Mouse (Mus musculus) limb, embryonic 14.5 days (tissue): Measurements from ENCODE around the gene Serping1. TPM values are rescaled to one million over a fixed set of nuclear protein-coding genes. Genes with fewer than 3 reads are reported as not detected.

Experiments
- ATAC-seq: fragments of 200-750 bp; cut with Nextera tagmentation; 2 replicates; pipeline ENCODE4 v1.8.0; 2017; ENCODE audit warnings: low read depth, moderate number of reproducible peaks, moderate TSS enrichment; ENCODE audit not compliant: low FRiP score
- DNase-seq: peaks from one replicate; pipeline ENCODE4 v3.0.0-alpha.2; 2015; ENCODE audit warnings: low spot score
- H3K27ac ChIP-seq: fragments of 300-500 bp; sonication (generic); replicated peaks from 2 replicates; pipeline ENCODE4 v1.5.1; 2014; ENCODE audit warnings: low read depth, mild to moderate bottlenecking, low read length, moderate library complexity, mixed read lengths
- H3K27me3 ChIP-seq: fragments of 300-500 bp; sonication (generic); 2 replicates; pipeline ENCODE4 v1.6.1; 2014; ENCODE audit warnings: low read length, mixed read lengths; ENCODE audit not compliant: control insufficient read depth, insufficient read depth
- H3K36me3 ChIP-seq: fragments of 300-500 bp; sonication (generic); 2 replicates; pipeline ENCODE4 v1.6.1; 2014; ENCODE audit warnings: mild to moderate bottlenecking, low read length, moderate library complexity, mixed read lengths; ENCODE audit not compliant: control insufficient read depth, insufficient read depth
- H3K4me1 ChIP-seq: fragments of 300-500 bp; sonication (generic); 2 replicates; pipeline ENCODE4 v1.6.1; 2014; ENCODE audit warnings: antibody characterized with exemption, low read length, mixed read lengths; ENCODE audit not compliant: control insufficient read depth, insufficient read depth
- H3K4me2 ChIP-seq: fragments of 300-500 bp; sonication (generic); replicated peaks from 2 replicates; pipeline ENCODE4 v1.6.1; 2014; ENCODE audit warnings: low read depth, mild to moderate bottlenecking, low read length, moderate library complexity; ENCODE audit not compliant: severe bottlenecking
- H3K4me3 ChIP-seq: fragments of 300-500 bp; sonication (generic); replicated peaks from 2 replicates; pipeline ENCODE4 v1.5.1; 2014; ENCODE audit warnings: low read length
- H3K9ac ChIP-seq: fragments of 300-500 bp; sonication (generic); 2 replicates; pipeline ENCODE4 v1.6.1; 2014; ENCODE audit warnings: mild to moderate bottlenecking, low read depth, low read length, moderate library complexity; ENCODE audit not compliant: severe bottlenecking
- H3K9me3 ChIP-seq: fragments of 300-500 bp; sonication (generic); 2 replicates; pipeline ENCODE4 v1.6.1; 2016; ENCODE audit warnings: low read length; ENCODE audit not compliant: control insufficient read depth
- POLR2A ChIP-seq: fragments of 200-500 bp; IDR thresholded peaks from 2 replicates; pipeline ENCODE4 v1.8.0; 2012; ENCODE audit warnings: inconsistent platforms, mild to moderate bottlenecking, moderate library complexity, borderline replicate concordance; ENCODE audit not compliant: insufficient read depth, insufficient read length; ENCODE audit errors: extremely low read depth
- WGBS: fragments of 180-500 bp; shearing (Covaris S2); extraction: QIAGEN DNeasy Blood & Tissue Kit; methylation state at CpG from one replicate; pipeline ENCODE4 v1.1.7; 2014; 5-methylcytosine and 5-hydroxymethylcytosine counted together
- polyA plus RNA-seq, 2 experiments: library from polyadenylated mRNA; depleted of rRNA in 1 of 2; stranded (reverse) in 1 of 2; unstranded in 1 of 2; fragments of >200 nt; fragmentation: Nextera tagmentation in 1 of 2; extraction: Ambion mirVana in 1 of 2; gene quantifications; 2 replicates each; pipeline versions ENCODE4 v1.2.1 to v1.2.3; 2012 to 2014

The Serping1 gene
- polyA plus RNA-seq, 2 experiments, result 38.9 to 44.1 TPM

- Histone ChIP-seq H3K27ac (peak overlapping the region; percentile 100), H3K4me3 (peak overlapping the region; percentile 94), H3K9ac (peak overlapping the region; percentile 99), H3K4me1 (peaks cover 28% of the 10 kb centered on the region), H3K27me3 (no peaks in the 10 kb centered on the region), H3K4me2 (peak overlapping the region; percentile 86), H3K9me3 (no peaks in the 10 kb centered on the region), H3K36me3 (peaks cover 19% of the 10 kb centered on the region)
- ATAC-seq (peak; percentile 19; the same call in 1 of the 2 replicates), DNase-seq (peak; percentile 54)
- TF ChIP-seq POLR2A, result no peak
- 0% methylated on average over 10 of the region's 10 CpGs for WGBS
Observed at GRCm38 (mm10) chr2:84744126-84744525, 31.1 kb downstream of the Serping1 start.

GRCm38 (mm10) chr2:84743561-84743960 is 31.7 kb downstream of the Serping1 start, which contains the start of gene Gm19426:
Gene Gm19426 (minus strand): TSS chr2:84743655.
- peaks cover 34% of the 10 kb centered on the region for H3K4me1 ChIP-seq

GRCm38 (mm10) chr2:84742451-84743283 is 32.6 kb downstream of the Serping1 start:
- ATAC-seq (peak; percentile 64), DNase-seq (peak; percentile 92)
- H3K4me1 ChIP-seq, result peaks cover 42% of the 10 kb centered on the region
- H3K27ac ChIP-seq, result peak overlapping the region; percentile 100
- 0 out of 2 replicates have a peak, but pooled peaks have one; percentile 73 for TF ChIP-seq POLR2A
- peaks cover 19% of the 10 kb centered on the region for H3K36me3 ChIP-seq
- no peaks in the 10 kb centered on the region for H3K9me3 ChIP-seq
- peak overlapping the region; percentile 99 for H3K9ac ChIP-seq
- WGBS, result under 1% methylated on average over 25 of the region's 26 CpGs
- H3K4me2 ChIP-seq, result peak overlapping the region; percentile 86
- H3K4me3 ChIP-seq, result peak overlapping the region; percentile 94
- H3K27me3 ChIP-seq, result no peaks in the 10 kb centered on the region

More at GRCm38 (mm10) chr2:84743561-84743960, 31.7 kb downstream of the Serping1 start, which contains the start of gene Gm19426:
- peak within 1 kb of the TSS; percentile 99 for H3K9ac ChIP-seq
- peak; percentile 98 for DNase-seq
- H3K27ac ChIP-seq, result peak within 1 kb of the TSS; percentile 100
- ATAC-seq, result peak; percentile 93
- no peaks in the 10 kb centered on the region for H3K27me3 ChIP-seq
- H3K4me3 ChIP-seq, result peak within 1 kb of the TSS; percentile 94
- peak within 1 kb of the TSS; percentile 86 for H3K4me2 ChIP-seq
- peak; percentile 89; the same call in 1 of the 2 replicates for TF ChIP-seq POLR2A
- peaks cover 19% of the 10 kb centered on the region for H3K36me3 ChIP-seq
- 1% methylated on average over 25 of the region's 25 CpGs for WGBS
- no peaks in the 10 kb centered on the region for H3K9me3 ChIP-seq

GRCm38 (mm10) chr2:84741841-84742450 is 33.3 kb downstream of the Serping1 start:
- peak overlapping the region; percentile 86 for H3K4me2 ChIP-seq
- no peak for TF ChIP-seq POLR2A
- H3K27ac ChIP-seq, result peak overlapping the region; percentile 100
- H3K27me3 ChIP-seq, result no peaks in the 10 kb centered on the region
- peaks cover 49% of the 10 kb centered on the region for H3K4me1 ChIP-seq
- ATAC-seq (no peak), DNase-seq (no peak)
- peaks cover 19% of the 10 kb centered on the region for H3K36me3 ChIP-seq
- H3K9ac ChIP-seq, result peak overlapping the region; percentile 99
- no peaks in the 10 kb centered on the region for H3K9me3 ChIP-seq
- peak overlapping the region; percentile 94 for H3K4me3 ChIP-seq
- 1% methylated on average over 5 of the region's 5 CpGs for WGBS
